ENCODE assay signal across 12 mouse cellular contexts in the genomic region with DNA sequence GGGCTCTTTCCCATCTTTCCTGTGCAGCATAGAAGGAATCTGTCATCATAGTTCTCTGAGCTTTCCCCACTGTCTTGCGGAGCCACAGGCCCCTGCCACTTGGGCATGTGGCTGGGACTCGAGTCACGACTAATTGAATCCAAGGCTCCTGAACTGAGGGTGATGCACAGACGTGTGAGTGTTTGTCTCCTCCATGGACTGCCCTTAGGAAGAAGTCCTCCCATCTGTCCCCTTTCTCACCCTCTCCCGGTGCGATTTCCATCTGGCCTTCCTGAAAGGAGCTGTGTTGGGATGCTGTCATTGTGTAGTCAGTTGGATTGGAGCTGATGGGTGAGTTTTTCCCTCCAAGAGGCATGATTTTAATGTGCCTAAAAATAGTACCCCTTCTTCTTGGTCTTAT.
"Had no signal": no experiment of that assay in that cellular context is flagged by ENCODE, and none has a peak within 500 bp of the region (broad histone marks: within the 10 kb centered on the region; RNA-seq: fewer than 3 reads in every experiment).

No protein-coding gene starts in this region.

- H3K9ac ChIP-seq: limb, embryonic 15.5 days; liver, embryonic 12.5 days; lung, embryonic 14.5 days; midbrain, embryonic 12.5 days; neural tube, embryonic 15.5 days had no signal

- H3K4me3 ChIP-seq: limb, embryonic 15.5 days; liver, embryonic 12.5 days; midbrain, embryonic 12.5 days; myocyte; neural tube, embryonic 15.5 days had no signal

- DNase-seq: kidney, postnatal 14 days; lung, embryonic 14.5 days; lung, postnatal 10 days; lung, postnatal 4 days; right cerebral cortex, adult 18-20 months; right cerebral cortex, postnatal 25 days; thymus, postnatal 36 days had no signal

- ATAC-seq: liver, embryonic 12.5 days had no signal

- H3K36me3 ChIP-seq: midbrain, embryonic 12.5 days; neural tube, embryonic 15.5 days had no signal

- H3K9me3 ChIP-seq: limb, embryonic 15.5 days; liver, embryonic 12.5 days; midbrain, embryonic 12.5 days; neural tube, embryonic 15.5 days had no signal

- H3K27ac ChIP-seq: limb, embryonic 15.5 days; liver, embryonic 12.5 days; midbrain, embryonic 12.5 days; neural tube, embryonic 15.5 days had no signal

- H3K4me2 ChIP-seq: limb, embryonic 15.5 days; liver, embryonic 12.5 days; lung, embryonic 14.5 days; midbrain, embryonic 12.5 days; neural tube, embryonic 15.5 days had no signal

- H3K4me1 ChIP-seq: liver, embryonic 12.5 days; midbrain, embryonic 12.5 days had no signal

- H3K27me3 ChIP-seq: limb, embryonic 15.5 days; liver, embryonic 12.5 days; midbrain, embryonic 12.5 days; neural tube, embryonic 15.5 days had no signal
